Mouse (Mus musculus) MN1 (cell line): ENCODE measurements around the gene Serpina9.
"Not testable (repeated sequence)": the region's sequence is repeated elsewhere in the genome, so short reads cannot be mapped to it uniquely, and the experiment has no call there.

Source experiments
- DNase-seq: peaks from one replicate; pipeline ENCODE4 v3.0.0-alpha.2; 2016; ENCODE audit warnings: low spot score

The Serpina9 gene

GRCm38 (mm10) chr12:103989514-103989767 lies 24.1 kb downstream of the Serpina9 start:
- no peak for DNase-seq

GRCm38 (mm10) chr12:103988754-103989513 lies 24.6 kb downstream of the Serpina9 start:
- no peak for DNase-seq

GRCm38 (mm10) chr12:103985868-103986267 lies 27.7 kb downstream of the Serpina9 start:
- no peak for DNase-seq

- DNase-seq = no peak
Observed at GRCm38 (mm10) chr12:103984935-103985334, 28.6 kb downstream of the Serpina9 start.

GRCm38 (mm10) chr12:103981646-103982360 lies 31.8 kb downstream of the Serpina9 start:
- DNase-seq = no peak

- no peak for DNase-seq
Observed at GRCm38 (mm10) chr12:103978294-103978693, 35.3 kb downstream of the Serpina9 start.

- no peak for DNase-seq
Observed at GRCm38 (mm10) chr12:103977846-103978245, 35.7 kb downstream of the Serpina9 start.

- DNase-seq = no peak
Observed at GRCm38 (mm10) chr12:103977060-103977459, 36.5 kb downstream of the Serpina9 start.

- DNase-seq = no peak
Observed at GRCm38 (mm10) chr12:103971080-103971479, 42.5 kb downstream of the Serpina9 start.

- no peak for DNase-seq
Observed at GRCm38 (mm10) chr12:103969577-103970116, 43.9 kb downstream of the Serpina9 start.

GRCm38 (mm10) chr12:103966761-103967160 lies 46.8 kb downstream of the Serpina9 start:
- no peak for DNase-seq

GRCm38 (mm10) chr12:103963288-103963687 lies 50.3 kb downstream of the Serpina9 start:
- DNase-seq = no peak

GRCm38 (mm10) chr12:103962860-103963259 lies 50.7 kb downstream of the Serpina9 start:
- no peak for DNase-seq

GRCm38 (mm10) chr12:103962337-103962736 lies 51.2 kb downstream of the Serpina9 start:
- no peak for DNase-seq

GRCm38 (mm10) chr12:103961716-103962115 lies 51.8 kb downstream of the Serpina9 start:
- DNase-seq = no peak

- DNase-seq = no peak
Observed at GRCm38 (mm10) chr12:103958798-103959197, 54.8 kb downstream of the Serpina9 start, which contains the start of gene Serpina1e. Gene Serpina1e, minus strand, starts transcription at chr12:103958975.

GRCm38 (mm10) chr12:103956555-103956954 lies 57.0 kb downstream of the Serpina9 start:
- not testable (repeated sequence) for DNase-seq

- not testable (repeated sequence) for DNase-seq
Observed at GRCm38 (mm10) chr12:103952972-103953371, 60.6 kb downstream of the Serpina9 start.

- DNase-seq = no peak
Observed at GRCm38 (mm10) chr12:103946243-103946642, 67.3 kb downstream of the Serpina9 start.
